Mouse (Mus musculus): ENCODE results near the gene Asic2.

GRCm38 (mm10) chr11:81497652-81498391 is 470.4 kb downstream of the Asic2 start:
- no peak for TF ChIP-seq CTCF (conservative IDR thresholded peaks at IDR 0.05; ENCODE audit: low read length)
- no peak for TF ChIP-seq NANOG (IDR thresholded peaks at IDR 0.05; ENCODE audit: borderline replicate concordance, low read length)

Measured in E14TG2a.4 (cell line).